Mouse (Mus musculus) testis, adult 2 months (tissue): ENCODE data around the gene Nxn.

ENCODE experiments used
- CTCF ChIP-seq: fragments of 200-500 bp; IDR thresholded peaks from 2 replicates; pipeline ENCODE4 v1.5.1; 2012; ENCODE audit warnings: low read depth, mild to moderate bottlenecking, inconsistent platforms, low read length, moderate library complexity; ENCODE audit not compliant: control insufficient read depth, insufficient read depth, insufficient replicate concordance
- POLR2A ChIP-seq: fragments of 200-500 bp; IDR thresholded peaks from 2 replicates; pipeline ENCODE4 v1.6.1; 2012; ENCODE audit warnings: low read depth, mild to moderate bottlenecking, inconsistent platforms, low read length, moderate library complexity; ENCODE audit not compliant: control insufficient read depth

DNA sequence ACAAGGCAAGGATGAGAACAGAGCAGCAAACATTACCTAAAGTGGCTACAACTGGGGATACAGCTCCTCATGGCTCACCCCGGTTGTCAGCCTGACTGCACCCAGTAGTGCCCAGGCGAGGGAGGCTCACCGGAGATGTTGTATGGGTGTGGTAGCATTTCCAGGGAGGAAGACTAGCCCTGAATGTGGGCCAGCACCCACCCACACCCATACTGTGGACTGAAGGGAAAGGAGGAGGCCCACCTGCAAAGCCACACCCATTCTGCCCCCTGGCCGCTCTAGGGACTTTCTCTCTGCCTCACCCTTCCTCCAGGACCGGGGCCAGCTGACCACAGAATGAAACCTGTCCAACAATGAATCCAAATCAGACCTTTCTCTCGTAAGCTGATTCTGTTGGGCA, 72.3 kb downstream of the Nxn start:
- TF ChIP-seq POLR2A: no peak
- no peak for TF ChIP-seq CTCF
